Mouse (Mus musculus): ENCODE results near the gene Dnaja2. TPM values are rescaled to one million over a fixed set of nuclear protein-coding genes. Genes with fewer than 3 reads are reported as not detected.

The Dnaja2 gene
- total and polyA plus RNA-seq, 2 experiments from 2014 or later = 72.3 to 161 TPM

GRCm38 (mm10) chr8:85531471-85531870 is 23.7 kb downstream of the Dnaja2 start:
- DNase-seq (ENCODE audit: low spot score) (no peak), ATAC-seq (ENCODE audit: insufficient read depth, low read depth) (no peak)
- TF ChIP-seq EP300 (IDR thresholded peaks at IDR 0.05; ENCODE audit: low read depth) = no peak
- TF ChIP-seq CTCF (IDR thresholded peaks at IDR 0.05; ENCODE audit: low read depth) = no peak
- Histone ChIP-seq H3K9ac (replicated peaks; ENCODE audit: low read depth, low read length) (no peak overlapping the region), H3K4me1 (ENCODE audit: control insufficient read depth, insufficient read depth) (no peaks in the 10 kb centered on the region), H3K4me3 (ENCODE audit: low read depth, low read length) (no peak overlapping the region), H3K4me2 (ENCODE audit: low read depth, low read length) (no peak overlapping the region), H3K27ac (ENCODE audit: low read depth) (no peak overlapping the region), H3K9me3 (replicated peaks; ENCODE audit: control insufficient read depth, low read length) (no peaks in the 10 kb centered on the region), H3K36me3 (replicated peaks; ENCODE audit: control insufficient read depth, insufficient read depth, low read length) (peaks cover 16% of the 10 kb centered on the region), H3K27me3 (ENCODE audit: control insufficient read depth, insufficient read depth, low read length) (no peaks in the 10 kb centered on the region)
- 78% methylated on average over 3 of the region's 3 CpGs for WGBS

DNA sequence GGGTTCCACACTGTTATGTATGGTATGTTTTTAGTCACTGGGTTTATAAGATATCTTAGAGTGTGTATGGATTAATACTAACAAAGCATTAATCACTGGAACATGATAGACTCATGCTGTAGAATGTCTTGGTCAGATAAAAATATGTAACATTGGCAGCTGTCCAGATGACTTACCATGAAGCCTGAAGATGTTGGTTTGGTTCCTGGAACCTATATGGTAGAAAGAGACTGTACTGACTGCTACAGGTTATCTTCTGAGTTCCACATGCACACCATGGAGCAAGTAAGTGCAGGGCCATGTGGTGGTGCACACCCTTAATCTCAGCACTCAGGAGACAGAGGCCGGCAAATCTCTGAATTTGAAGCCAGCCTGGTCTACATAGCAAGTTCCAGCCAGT is 24.4 kb downstream of the Dnaja2 start:
- 81% methylated on average over 1 of the region's 1 CpGs for WGBS
- DNase-seq (ENCODE audit: low spot score) = no peak
- H3K4me3 ChIP-seq (ENCODE audit: low read depth, low read length) = no peak overlapping the region

GRCm38 (mm10) chr8:85528959-85529358 is 26.2 kb downstream of the Dnaja2 start:
- H3K36me3 ChIP-seq (replicated peaks; ENCODE audit: control insufficient read depth, insufficient read depth, low read length) = no peaks in the 10 kb centered on the region
- H3K27me3 ChIP-seq (ENCODE audit: control insufficient read depth, insufficient read depth, low read length) = no peaks in the 10 kb centered on the region
- H3K4me3 ChIP-seq (ENCODE audit: low read depth, low read length) = no peak overlapping the region
- H3K4me1 ChIP-seq (ENCODE audit: control insufficient read depth, insufficient read depth) = no peaks in the 10 kb centered on the region; the same call in 1 of the 2 replicates
- no peak for ATAC-seq (ENCODE audit: insufficient read depth, low read depth)
- no peak for DNase-seq (ENCODE audit: low spot score)
- no peak overlapping the region for H3K9ac ChIP-seq (replicated peaks; ENCODE audit: low read depth, low read length)
- 57% methylated on average over 3 of the region's 3 CpGs for WGBS
- H3K9me3 ChIP-seq (replicated peaks; ENCODE audit: control insufficient read depth, low read length) = no peaks in the 10 kb centered on the region
- no peak overlapping the region for H3K27ac ChIP-seq (ENCODE audit: low read depth)
- no peak overlapping the region for H3K4me2 ChIP-seq (ENCODE audit: low read depth, low read length)
- TF ChIP-seq CTCF (IDR thresholded peaks at IDR 0.05; ENCODE audit: low read depth) (no peak), EP300 (IDR thresholded peaks at IDR 0.05; ENCODE audit: low read depth) (no peak)

More for the DNA sequence above, 24.4 kb downstream of the Dnaja2 start:
- Histone ChIP-seq H3K9ac (replicated peaks; ENCODE audit: low read depth, low read length) (no peak overlapping the region), H3K36me3 (replicated peaks; ENCODE audit: control insufficient read depth, insufficient read depth, low read length) (peaks cover 9% of the 10 kb centered on the region), H3K27ac (ENCODE audit: low read depth) (no peak overlapping the region), H3K4me2 (ENCODE audit: low read depth, low read length) (no peak overlapping the region), H3K27me3 (ENCODE audit: control insufficient read depth, insufficient read depth, low read length) (no peaks in the 10 kb centered on the region), H3K4me1 (ENCODE audit: control insufficient read depth, insufficient read depth) (no peaks in the 10 kb centered on the region), H3K9me3 (replicated peaks; ENCODE audit: control insufficient read depth, low read length) (no peaks in the 10 kb centered on the region)
- ATAC-seq (ENCODE audit: insufficient read depth, low read depth) = no peak
- TF ChIP-seq CTCF (IDR thresholded peaks at IDR 0.05; ENCODE audit: low read depth) = no peak
- no peak for TF ChIP-seq EP300 (IDR thresholded peaks at IDR 0.05; ENCODE audit: low read depth)

- Histone ChIP-seq H3K4me3 (ENCODE audit: low read depth, low read length) (no peak overlapping the region), H3K27ac (ENCODE audit: low read depth) (no peak overlapping the region), H3K9ac (replicated peaks; ENCODE audit: low read depth, low read length) (no peak overlapping the region), H3K36me3 (replicated peaks; ENCODE audit: control insufficient read depth, insufficient read depth, low read length) (no peaks in the 10 kb centered on the region), H3K4me1 (ENCODE audit: control insufficient read depth, insufficient read depth) (no peaks in the 10 kb centered on the region; the same call in 1 of the 2 replicates), H3K9me3 (replicated peaks; ENCODE audit: control insufficient read depth, low read length) (no peaks in the 10 kb centered on the region), H3K4me2 (ENCODE audit: low read depth, low read length) (no peak overlapping the region), H3K27me3 (ENCODE audit: control insufficient read depth, insufficient read depth, low read length) (no peaks in the 10 kb centered on the region)
- peak; percentile 93 for TF ChIP-seq CTCF (IDR thresholded peaks at IDR 0.05; ENCODE audit: low read depth)
- TF ChIP-seq EP300 (IDR thresholded peaks at IDR 0.05; ENCODE audit: low read depth) = no peak
- ATAC-seq (ENCODE audit: insufficient read depth, low read depth) (no peak), DNase-seq (ENCODE audit: low spot score) (peak; percentile 68)
- WGBS = 19% methylated on average over 6 of the region's 6 CpGs
Measured at GRCm38 (mm10) chr8:85526105-85526504, 29.0 kb downstream of the Dnaja2 start.

DNA sequence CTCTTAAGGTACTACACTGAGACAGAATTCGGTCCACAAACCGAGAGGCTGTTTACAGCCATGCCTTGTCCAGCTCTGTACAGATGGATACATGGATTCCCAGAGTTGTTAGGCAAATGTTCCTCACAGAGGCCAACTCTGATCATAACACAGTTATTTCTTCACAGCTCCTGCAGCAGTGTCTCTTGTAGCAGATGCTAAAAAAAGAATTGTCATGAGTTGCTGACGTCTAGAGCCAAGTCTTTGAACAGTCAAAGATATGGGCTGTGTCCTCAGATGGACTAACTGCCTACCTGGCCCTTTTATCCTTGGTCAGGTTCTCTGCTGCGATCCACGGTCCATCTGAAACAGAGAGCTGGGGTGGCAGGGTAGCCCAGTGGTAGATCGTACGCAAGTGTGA is 31.1 kb downstream of the Dnaja2 start:
- Histone ChIP-seq H3K4me1 (ENCODE audit: control insufficient read depth, insufficient read depth) (no peaks in the 10 kb centered on the region; the same call in 1 of the 2 replicates), H3K36me3 (replicated peaks; ENCODE audit: control insufficient read depth, insufficient read depth, low read length) (0 out of 2 replicates have a peak, but pooled peaks cover 3% of the 10 kb centered on the region), H3K9me3 (replicated peaks; ENCODE audit: control insufficient read depth, low read length) (no peaks in the 10 kb centered on the region), H3K9ac (replicated peaks; ENCODE audit: low read depth, low read length) (no peak overlapping the region), H3K4me3 (ENCODE audit: low read depth, low read length) (no peak overlapping the region), H3K27me3 (ENCODE audit: control insufficient read depth, insufficient read depth, low read length) (no peaks in the 10 kb centered on the region), H3K4me2 (ENCODE audit: low read depth, low read length) (no peak overlapping the region), H3K27ac (ENCODE audit: low read depth) (peak overlapping the region; percentile 78)
- WGBS = 60% methylated on average over 7 of the region's 7 CpGs
- ATAC-seq (ENCODE audit: insufficient read depth, low read depth) (peak; percentile 83), DNase-seq (ENCODE audit: low spot score) (peak; percentile 67)
- TF ChIP-seq EP300 (IDR thresholded peaks at IDR 0.05; ENCODE audit: low read depth) (peak; percentile 70; the same call in 1 of the 2 replicates), CTCF (IDR thresholded peaks at IDR 0.05; ENCODE audit: low read depth) (no peak)

GRCm38 (mm10) chr8:85521332-85521731 is 33.8 kb downstream of the Dnaja2 start:
- Histone ChIP-seq H3K4me1 (ENCODE audit: control insufficient read depth, insufficient read depth) (no peaks in the 10 kb centered on the region; the same call in 1 of the 2 replicates), H3K9ac (replicated peaks; ENCODE audit: low read depth, low read length) (no peak overlapping the region), H3K36me3 (replicated peaks; ENCODE audit: control insufficient read depth, insufficient read depth, low read length) (0 out of 2 replicates have a peak, but pooled peaks cover 3% of the 10 kb centered on the region), H3K27me3 (ENCODE audit: control insufficient read depth, insufficient read depth, low read length) (no peaks in the 10 kb centered on the region), H3K27ac (ENCODE audit: low read depth) (no peak overlapping the region), H3K4me2 (ENCODE audit: low read depth, low read length) (no peak overlapping the region), H3K4me3 (ENCODE audit: low read depth, low read length) (no peak overlapping the region), H3K9me3 (replicated peaks; ENCODE audit: control insufficient read depth, low read length) (no peaks in the 10 kb centered on the region)
- DNase-seq (ENCODE audit: low spot score) = no peak
- WGBS = 80% methylated on average over 8 of the region's 8 CpGs
- TF ChIP-seq EP300 (IDR thresholded peaks at IDR 0.05; ENCODE audit: low read depth) = no peak
- no peak for TF ChIP-seq CTCF (IDR thresholded peaks at IDR 0.05; ENCODE audit: low read depth)
- ATAC-seq (ENCODE audit: insufficient read depth, low read depth) = no peak

Data from heart, postnatal 0 days (tissue).